Mouse (Mus musculus) erythroblast, embryonic 14.5 days (primary cell): ENCODE results near the gene E2f7. TPM values are rescaled to one million over a fixed set of nuclear protein-coding genes. Genes with fewer than 3 reads are reported as not detected.

Source experiments
- H3K27me3 ChIP-seq: 2 replicates; pipeline ENCODE4 v1.6.1; 2012; ENCODE audit warnings: inconsistent platforms; ENCODE audit not compliant: control insufficient read depth
- H3K36me3 ChIP-seq: 2 replicates; pipeline ENCODE4 v1.6.1; 2012; ENCODE audit warnings: mild to moderate bottlenecking, inconsistent platforms; ENCODE audit not compliant: control insufficient read depth
- H3K4me1 ChIP-seq: 2 replicates; pipeline ENCODE4 v1.6.1; 2012; ENCODE audit warnings: inconsistent platforms; ENCODE audit not compliant: control insufficient read depth
- H3K4me3 ChIP-seq: replicated peaks from 2 replicates; pipeline ENCODE3; 2012; ENCODE audit warnings: moderate library complexity, mild to moderate bottlenecking, inconsistent platforms
- H3K9me3 ChIP-seq: 2 replicates; pipeline ENCODE4 v1.6.1; 2012; ENCODE audit warnings: low read length, inconsistent platforms, mixed read lengths; ENCODE audit not compliant: control insufficient read depth
- GATA1 ChIP-seq: IDR thresholded peaks from 2 replicates; pipeline ENCODE4 v1.6.1; 2012; ENCODE audit warnings: low read length, inconsistent platforms, mixed read lengths
- TAL1 ChIP-seq: IDR thresholded peaks from 3 replicates; pipeline ENCODE4 v1.6.1; 2012; ENCODE audit warnings: low read length, inconsistent platforms, mixed read lengths
- polyA plus RNA-seq: library from polyadenylated mRNA; stranded (reverse); fragments of >175 nt; gene quantifications from 2 replicates; pipeline ENCODE4 v1.2.3, GENCODE M21; 2012

Gene E2f7
- polyA plus RNA-seq, 1 experiment, result 2.1 TPM

- H3K4me3 ChIP-seq, result no peak overlapping the region
- no peaks in the 10 kb centered on the region for H3K36me3 ChIP-seq
- TF ChIP-seq GATA1 (no peak), TAL1 (no peak)
- no peaks in the 10 kb centered on the region for H3K27me3 ChIP-seq
- no peaks in the 10 kb centered on the region for H3K9me3 ChIP-seq
- no peaks in the 10 kb centered on the region; the same call in 1 of the 2 replicates for H3K4me1 ChIP-seq
Observed at GRCm38 (mm10) chr10:110794564-110795205, 49.4 kb downstream of the E2f7 start.

- no peaks in the 10 kb centered on the region; the same call in 1 of the 2 replicates for H3K4me1 ChIP-seq
- H3K27me3 ChIP-seq, result no peaks in the 10 kb centered on the region
- H3K4me3 ChIP-seq, result no peak overlapping the region
- no peaks in the 10 kb centered on the region for H3K36me3 ChIP-seq
- TF ChIP-seq GATA1, result no peak
- no peak for TF ChIP-seq TAL1
- no peaks in the 10 kb centered on the region for H3K9me3 ChIP-seq
Observed at GRCm38 (mm10) chr10:110795206-110795796, 50.1 kb downstream of the E2f7 start.

GRCm38 (mm10) chr10:110801296-110801695, 56.1 kb downstream of the E2f7 start:
- TF ChIP-seq TAL1 (no peak), GATA1 (no peak)
- H3K9me3 ChIP-seq, result no peaks in the 10 kb centered on the region
- H3K27me3 ChIP-seq, result no peaks in the 10 kb centered on the region
- H3K4me1 ChIP-seq, result no peaks in the 10 kb centered on the region
- H3K4me3 ChIP-seq, result no peak overlapping the region
- H3K36me3 ChIP-seq, result no peaks in the 10 kb centered on the region

- Histone ChIP-seq H3K4me1 (no peaks in the 10 kb centered on the region), H3K9me3 (no peaks in the 10 kb centered on the region), H3K36me3 (no peaks in the 10 kb centered on the region), H3K27me3 (no peaks in the 10 kb centered on the region), H3K4me3 (no peak overlapping the region)
- TF ChIP-seq GATA1, result no peak
- no peak for TF ChIP-seq TAL1
Observed at GRCm38 (mm10) chr10:110804279-110805024, 59.2 kb downstream of the E2f7 start.

- Histone ChIP-seq H3K27me3 (no peaks in the 10 kb centered on the region), H3K36me3 (no peaks in the 10 kb centered on the region), H3K4me1 (no peaks in the 10 kb centered on the region), H3K9me3 (no peaks in the 10 kb centered on the region), H3K4me3 (no peak overlapping the region)
- no peak for TF ChIP-seq GATA1
Observed at GRCm38 (mm10) chr10:110805025-110805740, 59.9 kb downstream of the E2f7 start.

- no peaks in the 10 kb centered on the region for H3K4me1 ChIP-seq
- TF ChIP-seq GATA1 (no peak), TAL1 (no peak)
- no peaks in the 10 kb centered on the region for H3K27me3 ChIP-seq
- no peak overlapping the region for H3K4me3 ChIP-seq
- no peaks in the 10 kb centered on the region for H3K9me3 ChIP-seq
- H3K36me3 ChIP-seq, result no peaks in the 10 kb centered on the region
Observed at GRCm38 (mm10) chr10:110806471-110806870, 61.2 kb downstream of the E2f7 start.

GRCm38 (mm10) chr10:110810528-110810927, 65.3 kb downstream of the E2f7 start:
- Histone ChIP-seq H3K4me3 (no peak overlapping the region), H3K9me3 (no peaks in the 10 kb centered on the region), H3K4me1 (no peaks in the 10 kb centered on the region), H3K36me3 (no peaks in the 10 kb centered on the region), H3K27me3 (no peaks in the 10 kb centered on the region)
- TF ChIP-seq GATA1 (no peak), TAL1 (no peak)

GRCm38 (mm10) chr10:110811209-110811861, 66.1 kb downstream of the E2f7 start:
- no peaks in the 10 kb centered on the region for H3K9me3 ChIP-seq
- no peak for TF ChIP-seq GATA1
- no peak for TF ChIP-seq TAL1

GRCm38 (mm10) chr10:110811862-110812225, 66.6 kb downstream of the E2f7 start:
- no peaks in the 10 kb centered on the region for H3K4me1 ChIP-seq
- no peaks in the 10 kb centered on the region for H3K27me3 ChIP-seq
- no peaks in the 10 kb centered on the region for H3K9me3 ChIP-seq
- TF ChIP-seq GATA1 (no peak), TAL1 (no peak)
- H3K36me3 ChIP-seq, result no peaks in the 10 kb centered on the region
- H3K4me3 ChIP-seq, result no peak overlapping the region

More at GRCm38 (mm10) chr10:110811209-110811861, 66.1 kb downstream of the E2f7 start:
- H3K27me3 ChIP-seq, result no peaks in the 10 kb centered on the region
- H3K36me3 ChIP-seq, result no peaks in the 10 kb centered on the region
- H3K4me3 ChIP-seq, result no peak overlapping the region
- no peaks in the 10 kb centered on the region for H3K4me1 ChIP-seq
